9 mouse cellular contexts compared by ENCODE assay signal in genomic region chr1:69683851-69684250, GRCm38 (mm10). TPM values are rescaled to one million over a fixed set of nuclear protein-coding genes. Genes with fewer than 3 reads are reported as not detected.
DNase-seq lines count a peak whose midpoint lies in the region; ATAC-seq lines count a peak whose summit lies in the region.
"Had no signal": no experiment of that assay in that cellular context is flagged by ENCODE, and none has a peak within 500 bp of the region (broad histone marks: within the 10 kb centered on the region; RNA-seq: fewer than 3 reads in every experiment).

No protein-coding gene starts in this region.

- 66% methylated on average over 3 of the region's 3 CpGs for WGBS in kidney, embryonic 16.5 days
- WGBS in embryonic facial prominence, embryonic 15.5 days, result 59% methylated on average over 3 of the region's 3 CpGs
- 11% methylated on average over 3 of the region's 3 CpGs for WGBS in liver, embryonic 15.5 days (ENCODE audit: insufficient replicate concordance)

- H3K9me3 ChIP-seq in kidney, embryonic 16.5 days (ENCODE audit: low read length), result no peaks in the 10 kb centered on the region
- H3K9me3 ChIP-seq in embryonic facial prominence, embryonic 15.5 days (replicated peaks), result no peaks in the 10 kb centered on the region
- no peaks in the 10 kb centered on the region for H3K9me3 ChIP-seq in liver, embryonic 15.5 days (replicated peaks)

- 0 out of 2 replicates have a peak overlapping the region, but pooled peaks have one; percentile 11 for H3K4me3 ChIP-seq in kidney, embryonic 16.5 days (ENCODE audit: low read length)
- H3K4me3 ChIP-seq in embryonic facial prominence, embryonic 15.5 days (replicated peaks), result peak overlapping the region; percentile 77; the same call in 1 of the 2 replicates
- no peak overlapping the region for H3K4me3 ChIP-seq in liver, embryonic 15.5 days (replicated peaks)

- H3K27me3 ChIP-seq in kidney, embryonic 16.5 days (ENCODE audit: insufficient read depth, low read length), result no peaks in the 10 kb centered on the region
- no peaks in the 10 kb centered on the region for H3K27me3 ChIP-seq in embryonic facial prominence, embryonic 15.5 days
- peaks cover 28% of the 10 kb centered on the region for H3K27me3 ChIP-seq in liver, embryonic 15.5 days

- H3K9ac ChIP-seq in kidney, embryonic 16.5 days (replicated peaks; ENCODE audit: low read length), result no peak overlapping the region
- H3K9ac ChIP-seq in embryonic facial prominence, embryonic 15.5 days, result no peak overlapping the region
- no peak overlapping the region for H3K9ac ChIP-seq in liver, embryonic 15.5 days

- H3K4me2 ChIP-seq in kidney, embryonic 16.5 days (replicated peaks; ENCODE audit: low read depth, low read length), result peak overlapping the region; percentile 77
- H3K4me2 ChIP-seq in embryonic facial prominence, embryonic 15.5 days (replicated peaks), result peak overlapping the region; percentile 72
- H3K4me2 ChIP-seq in liver, embryonic 15.5 days, result peak overlapping the region; percentile 88; the same call in 1 of the 2 replicates

- peaks cover 5% of the 10 kb centered on the region for H3K4me1 ChIP-seq in kidney, embryonic 16.5 days (ENCODE audit: insufficient read depth, low read length)
- H3K4me1 ChIP-seq in embryonic facial prominence, embryonic 15.5 days, result 0 out of 2 replicates have a peak, but pooled peaks cover 3% of the 10 kb centered on the region
- H3K4me1 ChIP-seq in liver, embryonic 15.5 days (replicated peaks), result peaks cover 22% of the 10 kb centered on the region; the same call in 1 of the 2 replicates

- DNase-seq in kidney, postnatal 10 days, result no peak
- peak; percentile 4 for DNase-seq in Muller cell, postnatal 12 days (ENCODE audit: inconsistent ontology term)
- no peak for DNase-seq in thymus, postnatal 14 days
- DNase-seq: heart, postnatal 4 days; layer of hippocampus, postnatal 36 days had no signal

- no peaks in the 10 kb centered on the region for H3K36me3 ChIP-seq in kidney, embryonic 16.5 days (ENCODE audit: insufficient read depth, low read length)
- H3K36me3 ChIP-seq in embryonic facial prominence, embryonic 15.5 days, result no peaks in the 10 kb centered on the region
- no peaks in the 10 kb centered on the region for H3K36me3 ChIP-seq in liver, embryonic 15.5 days (replicated peaks)

- H3K27ac ChIP-seq in kidney, embryonic 16.5 days (ENCODE audit: low read length), result no peak overlapping the region
- H3K27ac ChIP-seq in embryonic facial prominence, embryonic 15.5 days (replicated peaks), result no peak overlapping the region
- no peak overlapping the region for H3K27ac ChIP-seq in liver, embryonic 15.5 days (replicated peaks)

- no peak for ATAC-seq in kidney, embryonic 16.5 days (ENCODE audit: low FRiP score, low TSS enrichment)
- ATAC-seq in embryonic facial prominence, embryonic 15.5 days (ENCODE audit: insufficient number of reproducible peaks, low FRiP score, low TSS enrichment, low read depth), result no peak
- no peak for ATAC-seq in liver, embryonic 15.5 days (ENCODE audit: insufficient read depth)
- no peak for ATAC-seq in monocyte, adult 5-6 weeks (replicated peaks; ENCODE audit: insufficient number of reproducible peaks, low FRiP score, low TSS enrichment, poor library complexity, severe bottlenecking)

RNA-seq across cellular contexts. Expression of gene Ikzf2, which starts 3.2 kb away (rescaled TPM):
- polyA plus RNA-seq in kidney, embryonic 16.5 days (2015; fragmentation: Nextera tagmentation; extraction: Ambion mirVana), result 3.5 and 6.1 TPM in 2 replicates
- 5.4 and 5.6 TPM in 2 replicates for polyA plus RNA-seq in embryonic facial prominence, embryonic 15.5 days (2015; fragmentation: Nextera tagmentation; extraction: Ambion mirVana)
- polyA plus RNA-seq in liver, embryonic 15.5 days (2015; fragmentation: Nextera tagmentation; extraction: Ambion mirVana), result 0.40 and 0.45 TPM in 2 replicates
- 11.0 to 23.6 TPM (median 21.4 TPM) in 3 replicates for total RNA-seq in monocyte, adult 5-6 weeks (2017)
